Mouse (Mus musculus): Measurements from ENCODE around the gene Spic.

DNA sequence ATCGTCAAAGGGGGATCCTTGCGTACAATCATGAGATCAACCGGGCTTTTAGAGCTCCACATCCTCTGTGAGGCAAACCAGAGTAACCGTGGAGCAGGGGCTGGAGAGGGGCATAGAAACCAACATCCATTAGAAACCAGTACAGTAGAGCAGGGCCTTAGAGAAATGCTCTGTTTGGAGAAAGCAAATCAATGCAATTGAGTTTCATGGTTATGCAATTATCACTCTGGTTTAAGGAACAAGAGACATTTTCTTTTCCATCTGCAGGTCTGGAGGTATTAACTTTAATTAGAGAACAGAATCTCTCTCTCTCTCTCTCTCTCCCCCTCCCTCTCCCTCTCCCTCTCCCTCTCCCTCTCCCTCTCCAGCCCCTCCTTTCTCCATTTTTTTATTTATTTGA lies 29.9 kb upstream of the Spic start:
- no peak for TF ChIP-seq CTCF (IDR thresholded peaks at IDR 0.05)
- TF ChIP-seq EP300 (IDR thresholded peaks at IDR 0.05) = no peak

Measured in lung, postnatal 0 days (tissue).